ENCODE assay signal across 17 mouse cellular contexts in the genomic region with DNA sequence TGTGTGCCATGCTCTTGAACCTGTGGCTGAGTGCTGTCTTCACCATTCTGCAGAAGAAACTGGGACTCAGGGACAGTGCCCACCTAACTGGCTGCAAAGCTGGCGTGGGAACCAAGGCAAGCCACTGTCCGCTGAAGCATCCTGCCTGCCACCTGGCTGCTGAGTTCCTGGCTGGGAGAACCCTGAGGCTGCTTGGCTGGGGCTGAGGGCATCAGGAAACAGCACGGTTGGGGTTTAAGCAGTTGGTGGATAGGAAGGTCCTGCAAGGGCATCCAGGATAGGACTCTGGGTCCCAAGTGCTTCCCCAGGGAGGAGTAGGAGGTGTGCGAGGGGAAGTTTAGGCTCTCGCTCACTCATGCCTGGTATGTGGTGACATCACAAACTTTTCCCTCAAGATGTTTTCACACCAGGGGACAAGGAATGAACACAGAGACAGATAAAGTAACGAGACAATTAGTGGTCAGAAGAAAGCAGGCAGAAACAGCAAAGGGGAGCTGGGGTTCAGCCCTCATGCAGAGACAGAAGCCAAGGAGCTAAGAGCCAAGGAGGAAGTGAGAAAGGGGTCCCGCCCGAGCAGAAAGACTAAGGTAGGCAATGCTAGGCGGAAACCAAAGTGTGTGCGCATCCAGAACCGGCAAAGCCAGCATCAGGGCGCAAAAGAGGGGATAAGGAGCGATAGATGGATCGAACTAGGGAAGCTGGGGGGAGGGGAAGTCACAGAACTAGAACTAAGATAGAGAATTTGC. TPM values are rescaled to one million over a fixed set of nuclear protein-coding genes. Genes with fewer than 3 reads are reported as not detected.
DNase-seq lines count a peak whose midpoint lies in the region; ATAC-seq lines count a peak whose summit lies in the region.
"Had no signal": no experiment of that assay in that cellular context is flagged by ENCODE, and none has a peak within 500 bp of the region (broad histone marks: within the 10 kb centered on the region; RNA-seq: fewer than 3 reads in every experiment).

No protein-coding gene starts in this region.

- H3K4me1 ChIP-seq in liver, embryonic 11.5 days (replicated peaks; ENCODE audit: control insufficient read depth, insufficient read depth, low read length): peaks cover 15% of the 10 kb centered on the region
- 0 out of 2 replicates have a peak, but pooled peaks cover 3% of the 10 kb centered on the region for H3K4me1 ChIP-seq in stomach, embryonic 16.5 days (ENCODE audit: control insufficient read depth, insufficient read depth, low read length)
- H3K4me1 ChIP-seq in hindbrain, embryonic 14.5 days (replicated peaks; ENCODE audit: control insufficient read depth, insufficient read depth, low read length): no peaks in the 10 kb centered on the region

- no peak for ATAC-seq in liver, embryonic 11.5 days (replicated peaks; ENCODE audit: low FRiP score)
- no peak for ATAC-seq in stomach, embryonic 16.5 days (ENCODE audit: insufficient read depth, low FRiP score)
- no peak for ATAC-seq in hindbrain, embryonic 14.5 days (ENCODE audit: low FRiP score)

- DNase-seq in cerebellum, postnatal 25 days: peak; percentile 48 to 59
- no peak for DNase-seq in cerebellum, adult 9-10 months
- peak; percentile 41 to 48 for DNase-seq in kidney, adult 8-10 months
- no peak for DNase-seq in liver, embryonic 11.5 days (ENCODE audit: low spot score)
- no peak for DNase-seq in urinary bladder, postnatal 36 days (ENCODE audit: low spot score in 2 of 2)
- DNase-seq in frontal cortex, adult 2 months (ENCODE audit: extremely low spot score in 1 of 2, low spot score in 1 of 2): no peak
- DNase-seq in hindbrain, embryonic 14.5 days (ENCODE audit: low spot score): no peak
- DNase-seq: cerebellum, adult 11-12 months; gastrocnemius, adult 2 months; spleen, adult 18-20 months; thymus, adult 2 months had no signal

- H3K36me3 ChIP-seq in liver, embryonic 11.5 days (ENCODE audit: control insufficient read depth, insufficient read depth, low read length): no peaks in the 10 kb centered on the region
- H3K36me3 ChIP-seq in stomach, embryonic 16.5 days (ENCODE audit: control insufficient read depth, insufficient read depth, low read length): no peaks in the 10 kb centered on the region
- H3K36me3 ChIP-seq in hindbrain, embryonic 14.5 days (replicated peaks; ENCODE audit: control insufficient read depth, insufficient read depth): no peaks in the 10 kb centered on the region
- H3K36me3 ChIP-seq: G1E; heart, embryonic 13.5 days; lung, embryonic 15.5 days had no signal

- no peak overlapping the region for H3K4me3 ChIP-seq in liver, embryonic 11.5 days (ENCODE audit: low read depth, low read length)
- H3K4me3 ChIP-seq in stomach, embryonic 16.5 days (replicated peaks; ENCODE audit: low read length): peak overlapping the region; percentile 50
- no peak overlapping the region for H3K4me3 ChIP-seq in hindbrain, embryonic 14.5 days (replicated peaks; ENCODE audit: low read length)
- H3K4me3 ChIP-seq: gastrocnemius, adult 2 months; heart, embryonic 13.5 days; lung, embryonic 15.5 days had no signal

- H3K27me3 ChIP-seq in liver, embryonic 11.5 days (replicated peaks; ENCODE audit: control insufficient read depth, insufficient read depth, low read length): peaks cover 2% of the 10 kb centered on the region; the same call in 1 of the 2 replicates
- no peaks in the 10 kb centered on the region for H3K27me3 ChIP-seq in stomach, embryonic 16.5 days (ENCODE audit: control insufficient read depth, insufficient read depth, low read length)
- H3K27me3 ChIP-seq in hindbrain, embryonic 14.5 days (ENCODE audit: control insufficient read depth, insufficient read depth, low read length): peaks cover 12% of the 10 kb centered on the region; the same call in 1 of the 2 replicates

- H3K9me3 ChIP-seq in liver, embryonic 11.5 days (ENCODE audit: control insufficient read depth, low read length): no peaks in the 10 kb centered on the region
- no peaks in the 10 kb centered on the region for H3K9me3 ChIP-seq in stomach, embryonic 16.5 days (replicated peaks; ENCODE audit: control insufficient read depth, low read length)
- no peaks in the 10 kb centered on the region for H3K9me3 ChIP-seq in hindbrain, embryonic 14.5 days (ENCODE audit: control insufficient read depth, low read length)
- H3K9me3 ChIP-seq: G1E; heart, embryonic 13.5 days; lung, embryonic 15.5 days had no signal

- no peak overlapping the region for H3K27ac ChIP-seq in liver, embryonic 11.5 days (ENCODE audit: low read depth, low read length)
- H3K27ac ChIP-seq in stomach, embryonic 16.5 days (ENCODE audit: low read length): peak overlapping the region; percentile 87
- H3K27ac ChIP-seq in hindbrain, embryonic 14.5 days: no peak overlapping the region
- H3K27ac ChIP-seq: gastrocnemius, adult 2 months; heart, embryonic 13.5 days; lung, embryonic 15.5 days had no signal

- peak overlapping the region; percentile 45 for H3K4me2 ChIP-seq in liver, embryonic 11.5 days
- peak overlapping the region; percentile 45 for H3K4me2 ChIP-seq in stomach, embryonic 16.5 days (ENCODE audit: low read depth, low read length)
- H3K4me2 ChIP-seq in hindbrain, embryonic 14.5 days (replicated peaks): no peak overlapping the region
- H3K4me2 ChIP-seq: heart, embryonic 13.5 days; lung, embryonic 15.5 days had no signal

- WGBS in liver, embryonic 11.5 days: 29% methylated on average over 14 of the region's 14 CpGs
- 27% methylated on average over 14 of the region's 14 CpGs for WGBS in stomach, embryonic 16.5 days
- 36% methylated on average over 14 of the region's 14 CpGs for WGBS in hindbrain, embryonic 14.5 days

- no peak overlapping the region for H3K9ac ChIP-seq in liver, embryonic 11.5 days (ENCODE audit: low read depth, low read length)
- H3K9ac ChIP-seq in stomach, embryonic 16.5 days (ENCODE audit: low read length): 0 out of 2 replicates have a peak overlapping the region, but pooled peaks have one; percentile 1
- H3K9ac ChIP-seq in hindbrain, embryonic 14.5 days: no peak overlapping the region
- H3K9ac ChIP-seq: heart, embryonic 13.5 days; lung, embryonic 15.5 days had no signal

RNA-seq across cellular contexts. Expression of gene Hnf1a, which starts 3.2 kb away (rescaled TPM):
- polyA plus RNA-seq in liver, embryonic 11.5 days (2014; fragmentation: Nextera tagmentation; extraction: Ambion mirVana): 2.7 and 4.1 TPM in 2 replicates
- polyA plus RNA-seq in stomach, embryonic 16.5 days (2015; fragmentation: Nextera tagmentation; extraction: Ambion mirVana): 8.7 and 9.8 TPM in 2 replicates
- not detected in 2 replicates for polyA plus RNA-seq in frontal cortex, adult 2 months (2012; rRNA removed)
- 0.07 TPM in 1 of 2 replicates, not detected in the other for polyA plus RNA-seq in hindbrain, embryonic 14.5 days (2014; fragmentation: Nextera tagmentation; extraction: Ambion mirVana)
- polyA plus RNA-seq: embryonic facial prominence, embryonic 11.5 days; G1E; hindbrain, embryonic 11.5 days had no signal

RNA-seq across cellular contexts. Expression of gene 2210016L21Rik, which starts 25.7 kb away (rescaled TPM):
- polyA plus RNA-seq in liver, embryonic 11.5 days (2014; fragmentation: Nextera tagmentation; extraction: Ambion mirVana): 37.1 and 40.3 TPM in 2 replicates
- 45.6 and 53.5 TPM in 2 replicates for polyA plus RNA-seq in stomach, embryonic 16.5 days (2015; fragmentation: Nextera tagmentation; extraction: Ambion mirVana)
- polyA plus RNA-seq in frontal cortex, adult 2 months (2012; rRNA removed): 112 and 115 TPM in 2 replicates
- polyA plus RNA-seq in hindbrain, embryonic 14.5 days (2014; fragmentation: Nextera tagmentation; extraction: Ambion mirVana): 126 and 135 TPM in 2 replicates

RNA-seq across cellular contexts. Expression of gene Sppl3, which starts 43.2 kb away (rescaled TPM):
- polyA plus RNA-seq in liver, embryonic 11.5 days (2014; fragmentation: Nextera tagmentation; extraction: Ambion mirVana): 14.8 and 17.6 TPM in 2 replicates
- polyA plus RNA-seq in stomach, embryonic 16.5 days (2015; fragmentation: Nextera tagmentation; extraction: Ambion mirVana): 9.6 and 10.6 TPM in 2 replicates
- 70.2 and 71.3 TPM in 2 replicates for polyA plus RNA-seq in frontal cortex, adult 2 months (2012; rRNA removed)
- 30.1 and 31.5 TPM in 2 replicates for polyA plus RNA-seq in hindbrain, embryonic 14.5 days (2014; fragmentation: Nextera tagmentation; extraction: Ambion mirVana)

RNA-seq across cellular contexts. Expression of gene Oasl1, which starts 44.7 kb away (rescaled TPM):
- polyA plus RNA-seq in liver, embryonic 11.5 days (2014; fragmentation: Nextera tagmentation; extraction: Ambion mirVana): 0.36 and 0.55 TPM in 2 replicates
- polyA plus RNA-seq in stomach, embryonic 16.5 days (2015; fragmentation: Nextera tagmentation; extraction: Ambion mirVana): 1.3 and 2.1 TPM in 2 replicates
- polyA plus RNA-seq in frontal cortex, adult 2 months (2012; rRNA removed): 0.48 and 0.78 TPM in 2 replicates
- polyA plus RNA-seq in hindbrain, embryonic 14.5 days (2014; fragmentation: Nextera tagmentation; extraction: Ambion mirVana): 0.13 and 0.25 TPM in 2 replicates

Comparison
In these comparisons a context has a peak if more than half of its experiments do, and no peak if none do; other contexts are left out.
1. DNase-seq: peak in cerebellum, postnatal 25 days (2 of 2) and kidney, adult 8-10 months (2 of 2); none in cerebellum, adult 9-10 months (single experiment), liver, embryonic 11.5 days (single experiment), urinary bladder, postnatal 36 days (0 of 2), frontal cortex, adult 2 months (0 of 2) and hindbrain, embryonic 14.5 days (single experiment).